Mouse (Mus musculus): ENCODE results near the gene Ugt3a2. TPM values are rescaled to one million over a fixed set of nuclear protein-coding genes. Genes with fewer than 3 reads are reported as not detected.

The Ugt3a2 gene
- not detected for total RNA-seq (2021)
- long read RNA-seq, experiment 1, result 0 reads
- long read RNA-seq, experiment 2, result 0 reads

GRCm38 (mm10) chr15:9335341-9335740, at the start of gene Ugt3a2:
Gene Ugt3a2 (plus strand): TSS chr15:9335550.
- H3K27ac ChIP-seq, result no peak within 1 kb of the TSS
- DNase-seq (ENCODE audit: extremely low spot score in 1 of 2, low spot score in 2 of 2), result no peak
- TF ChIP-seq CTCF (IDR thresholded peaks at IDR 0.05), result no peak
- intact Hi-C loops (cut with DNase I), result no loop called here
- no peak within 1 kb of the TSS for H3K4me3 ChIP-seq

- H3K27ac ChIP-seq, result no peak overlapping the region
- DNase-seq (ENCODE audit: extremely low spot score in 1 of 2, low spot score in 2 of 2), result no peak
- no peak; the same call in 1 of the 2 replicates for TF ChIP-seq CTCF (IDR thresholded peaks at IDR 0.05)
- H3K4me3 ChIP-seq, result no peak overlapping the region
- intact Hi-C loops (cut with DNase I), result no loop called here
These were observed 45.7 kb upstream of the Ugt3a2 start for GRCm38 (mm10) chr15:9289660-9290059.

GRCm38 (mm10) chr15:9305978-9306692, 29.2 kb upstream of the Ugt3a2 start:
- no peak overlapping the region for H3K27ac ChIP-seq
- DNase-seq (ENCODE audit: extremely low spot score in 1 of 2, low spot score in 2 of 2), result no peak
- intact Hi-C loops (cut with DNase I), result no loop called here
- TF ChIP-seq CTCF (IDR thresholded peaks at IDR 0.05), result no peak
- H3K4me3 ChIP-seq, result no peak overlapping the region

DNA sequence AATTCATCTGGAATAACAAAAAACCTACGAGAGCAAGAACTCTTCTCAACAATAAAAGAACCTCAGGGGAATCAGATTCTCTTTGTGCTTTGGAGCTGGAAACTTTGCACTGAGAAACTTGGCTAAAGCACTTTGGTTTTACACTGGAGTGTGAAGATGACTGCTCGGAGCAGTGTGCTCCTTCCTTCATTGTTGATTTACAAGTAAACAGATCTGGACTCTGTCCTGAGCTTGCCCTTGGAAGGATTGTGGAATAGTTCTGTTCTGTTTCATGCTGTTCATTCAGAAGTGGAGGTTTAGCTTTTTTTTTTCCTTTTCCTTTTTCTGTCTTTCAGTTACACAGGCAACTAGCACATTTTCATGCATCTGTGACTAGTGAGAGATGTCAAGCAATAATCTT, 754 bp upstream of the Ugt3a2 start:
- no peak for TF ChIP-seq CTCF (IDR thresholded peaks at IDR 0.05)
- intact Hi-C loops (cut with DNase I), result no loop called here
- H3K4me3 ChIP-seq, result no peak overlapping the region
- H3K27ac ChIP-seq, result no peak overlapping the region
- DNase-seq (ENCODE audit: extremely low spot score in 1 of 2, low spot score in 2 of 2), result no peak

GRCm38 (mm10) chr15:9336616-9337015, 1.3 kb downstream of the Ugt3a2 start:
- intact Hi-C loops (cut with DNase I), result no loop called here
- H3K4me3 ChIP-seq, result no peak overlapping the region
- H3K27ac ChIP-seq, result no peak overlapping the region
- no peak for TF ChIP-seq CTCF (IDR thresholded peaks at IDR 0.05)
- no peak for DNase-seq (ENCODE audit: extremely low spot score in 1 of 2, low spot score in 2 of 2)

DNA sequence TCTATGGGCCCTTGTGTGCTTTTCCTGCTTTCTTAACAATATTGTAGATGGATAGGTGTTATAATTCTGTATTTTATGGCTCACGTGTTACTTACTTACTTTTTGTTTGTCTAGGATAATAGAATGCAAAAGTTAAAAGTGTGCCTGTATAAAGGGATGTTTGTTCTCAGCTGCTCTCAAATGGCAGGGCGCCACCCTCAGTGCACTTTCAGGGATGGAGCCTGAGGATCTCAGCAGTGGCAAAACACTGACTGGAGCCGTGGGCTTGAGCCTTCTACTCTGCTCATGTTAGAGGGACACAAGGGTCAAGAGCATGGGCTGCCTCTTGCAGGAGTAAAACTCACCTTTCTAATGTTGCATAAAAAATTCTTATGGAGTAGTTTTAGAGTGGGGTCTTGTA, 1.7 kb downstream of the Ugt3a2 start:
- no peak for TF ChIP-seq CTCF (IDR thresholded peaks at IDR 0.05)
- intact Hi-C loops (cut with DNase I), result no loop called here
- no peak overlapping the region for H3K4me3 ChIP-seq
- H3K27ac ChIP-seq, result no peak overlapping the region
- DNase-seq (ENCODE audit: extremely low spot score in 1 of 2, low spot score in 2 of 2), result no peak

DNA sequence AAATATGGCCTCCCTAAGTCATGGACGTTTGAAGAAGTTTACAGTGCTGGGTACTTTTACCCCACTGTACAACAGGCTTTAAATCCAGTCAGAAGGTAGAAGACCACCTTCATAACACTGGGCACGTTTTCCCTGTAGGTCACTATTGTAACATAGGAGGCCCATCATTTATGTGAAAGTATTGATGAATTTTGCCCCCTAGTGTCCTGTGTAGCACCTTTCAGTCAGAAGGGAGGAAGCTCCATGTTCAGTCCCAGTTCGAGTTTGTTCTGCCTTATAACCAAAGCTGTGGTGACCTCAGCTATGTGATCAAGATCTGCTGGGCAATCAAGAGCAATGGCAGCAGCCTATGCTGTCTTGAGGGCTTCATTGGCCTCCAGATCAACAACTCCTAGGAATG, 13.4 kb downstream of the Ugt3a2 start:
- Histone ChIP-seq H3K4me3 (no peak overlapping the region), H3K27ac (no peak overlapping the region)
- TF ChIP-seq CTCF (IDR thresholded peaks at IDR 0.05), result no peak
- intact Hi-C loops (cut with DNase I), result no loop called here
- no peak for DNase-seq (ENCODE audit: extremely low spot score in 1 of 2, low spot score in 2 of 2)

DNA sequence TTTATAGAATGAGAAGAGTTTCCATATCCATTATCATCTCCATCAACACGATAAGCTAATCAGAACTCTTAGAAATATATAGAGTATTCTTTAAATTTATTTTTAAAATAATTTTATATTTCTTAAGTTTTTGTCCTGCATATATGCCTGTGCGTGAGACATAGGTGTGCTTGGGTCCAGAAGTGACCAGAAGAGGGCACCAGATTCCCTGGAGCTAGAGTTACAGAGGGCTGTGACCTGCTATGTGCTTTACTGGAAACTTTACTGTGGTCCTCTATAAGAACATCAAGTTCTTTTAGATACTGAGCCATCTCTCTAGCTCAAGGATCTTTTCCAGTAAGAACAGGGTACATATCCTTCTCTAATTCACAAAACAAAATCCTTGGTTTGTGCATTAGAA, 27.5 kb downstream of the Ugt3a2 start:
- no peak overlapping the region for H3K4me3 ChIP-seq
- TF ChIP-seq CTCF (IDR thresholded peaks at IDR 0.05), result no peak; the same call in 1 of the 2 replicates
- intact Hi-C loops (cut with DNase I), result no loop called here
- no peak for DNase-seq (ENCODE audit: extremely low spot score in 1 of 2, low spot score in 2 of 2)
- no peak overlapping the region for H3K27ac ChIP-seq

GRCm38 (mm10) chr15:9368774-9369173, 33.4 kb downstream of the Ugt3a2 start:
- H3K4me3 ChIP-seq, result no peak overlapping the region
- no peak for TF ChIP-seq CTCF (IDR thresholded peaks at IDR 0.05)
- intact Hi-C loops (cut with DNase I), result no loop called here
- no peak for DNase-seq (ENCODE audit: extremely low spot score in 1 of 2, low spot score in 2 of 2)
- no peak overlapping the region for H3K27ac ChIP-seq

- intact Hi-C loops (cut with DNase I), result no loop called here
- no peak for TF ChIP-seq CTCF (IDR thresholded peaks at IDR 0.05)
- Histone ChIP-seq H3K4me3 (no peak overlapping the region), H3K27ac (no peak overlapping the region)
- DNase-seq (ENCODE audit: extremely low spot score in 1 of 2, low spot score in 2 of 2), result no peak
These were observed 40.9 kb downstream of the Ugt3a2 start for GRCm38 (mm10) chr15:9376281-9376680.

- no peak overlapping the region for H3K27ac ChIP-seq
- no peak overlapping the region for H3K4me3 ChIP-seq
- intact Hi-C loops (cut with DNase I), result no loop called here
- DNase-seq (ENCODE audit: extremely low spot score in 1 of 2, low spot score in 2 of 2), result no peak
- no peak for TF ChIP-seq CTCF (IDR thresholded peaks at IDR 0.05)
These were observed 74.1 kb downstream of the Ugt3a2 start for GRCm38 (mm10) chr15:9409475-9409874.

Other genes starting within 250 kb of the Ugt3a2 start
- 10 to 100 TPM; 64.0 to 72.3 TPM for gene Lmbrd2, start 195.0 kb upstream of the Ugt3a2 start, total RNA-seq (2021)
- 1 to 10 TPM; 5.0 to 5.5 TPM for gene Skp2, start 180.1 kb upstream of the Ugt3a2 start, total RNA-seq (2021)
- not detected for gene Ugt3a1, start 58.7 kb upstream of the Ugt3a2 start, total RNA-seq (2021)
- 1 to 10 TPM; 1.5 TPM for gene Capsl, start 100.5 kb downstream of the Ugt3a2 start, total RNA-seq (2021)
- under 1 TPM; 0.42 to 0.43 TPM for gene Il7r, start 194.6 kb downstream of the Ugt3a2 start, total RNA-seq (2021)